Mouse (Mus musculus) testis, adult 2 months (tissue): ENCODE results near the gene Arhgef33. TPM values are rescaled to one million over a fixed set of nuclear protein-coding genes. Genes with fewer than 3 reads are reported as not detected.

ENCODE experiments used
- H3K27ac ChIP-seq: fragments of 200-500 bp; 2 replicates; pipeline ENCODE4 v1.5.1; 2012; ENCODE audit warnings: low read depth, low read length; ENCODE audit not compliant: control insufficient read depth, insufficient read depth
- H3K27me3 ChIP-seq: fragments of 200-500 bp; 2 replicates; pipeline ENCODE4 v1.6.1; 2012; ENCODE audit warnings: mild to moderate bottlenecking, low read length, moderate library complexity; ENCODE audit not compliant: control insufficient read depth, insufficient read depth
- H3K36me3 ChIP-seq: fragments of 200-500 bp; 2 replicates; pipeline ENCODE4 v1.6.1; 2012; ENCODE audit warnings: mild to moderate bottlenecking, low read length; ENCODE audit not compliant: control insufficient read depth, insufficient read depth
- H3K4me1 ChIP-seq: fragments of 200-500 bp; 2 replicates; pipeline ENCODE4 v1.6.1; 2012; ENCODE audit warnings: low read length; ENCODE audit not compliant: control insufficient read depth, insufficient read depth
- H3K4me3 ChIP-seq: fragments of 200-500 bp; 2 replicates; pipeline ENCODE4 v1.5.1; 2012; ENCODE audit warnings: low read depth, mild to moderate bottlenecking, low read length, moderate library complexity, mixed read lengths; ENCODE audit not compliant: control insufficient read depth
- CTCF ChIP-seq: fragments of 200-500 bp; IDR thresholded peaks from 2 replicates; pipeline ENCODE4 v1.5.1; 2012; ENCODE audit warnings: low read depth, mild to moderate bottlenecking, inconsistent platforms, low read length, moderate library complexity; ENCODE audit not compliant: control insufficient read depth, insufficient read depth, insufficient replicate concordance
- POLR2A ChIP-seq: fragments of 200-500 bp; IDR thresholded peaks from 2 replicates; pipeline ENCODE4 v1.6.1; 2012; ENCODE audit warnings: low read depth, mild to moderate bottlenecking, inconsistent platforms, low read length, moderate library complexity; ENCODE audit not compliant: control insufficient read depth
- polyA plus RNA-seq: library from polyadenylated mRNA; depleted of rRNA; stranded (reverse); fragments of >200 nt; gene quantifications from 2 replicates; pipeline ENCODE4 v1.2.3, GENCODE M21; 2012

Arhgef33 gene
- polyA plus RNA-seq, 1 experiment, result 19.8 TPM

GRCm38 (mm10) chr17:80322228-80322627 is 15.0 kb downstream of the Arhgef33 start:
- no peaks in the 10 kb centered on the region for H3K27me3 ChIP-seq
- H3K27ac ChIP-seq, result no peak overlapping the region
- H3K36me3 ChIP-seq, result no peaks in the 10 kb centered on the region
- no peak overlapping the region for H3K4me3 ChIP-seq
- no peaks in the 10 kb centered on the region for H3K4me1 ChIP-seq
- TF ChIP-seq POLR2A (no peak), CTCF (no peak)

GRCm38 (mm10) chr17:80323015-80323414 is 15.8 kb downstream of the Arhgef33 start:
- Histone ChIP-seq H3K4me1 (no peaks in the 10 kb centered on the region), H3K27me3 (no peaks in the 10 kb centered on the region), H3K27ac (no peak overlapping the region), H3K4me3 (no peak overlapping the region), H3K36me3 (no peaks in the 10 kb centered on the region)
- TF ChIP-seq CTCF, result no peak
- no peak for TF ChIP-seq POLR2A

- no peak overlapping the region for H3K27ac ChIP-seq
- no peaks in the 10 kb centered on the region for H3K4me1 ChIP-seq
- no peaks in the 10 kb centered on the region for H3K27me3 ChIP-seq
- no peaks in the 10 kb centered on the region for H3K36me3 ChIP-seq
- TF ChIP-seq POLR2A, result no peak
- TF ChIP-seq CTCF, result no peak
- no peak overlapping the region for H3K4me3 ChIP-seq
Measured at GRCm38 (mm10) chr17:80323658-80324057, 16.5 kb downstream of the Arhgef33 start.

GRCm38 (mm10) chr17:80324521-80324920 is 17.3 kb downstream of the Arhgef33 start:
- Histone ChIP-seq H3K4me1 (no peaks in the 10 kb centered on the region), H3K36me3 (no peaks in the 10 kb centered on the region), H3K4me3 (no peak overlapping the region), H3K27me3 (no peaks in the 10 kb centered on the region), H3K27ac (no peak overlapping the region)
- TF ChIP-seq POLR2A (no peak), CTCF (no peak)

GRCm38 (mm10) chr17:80325456-80325855 is 18.2 kb downstream of the Arhgef33 start:
- Histone ChIP-seq H3K4me3 (no peak overlapping the region), H3K36me3 (no peaks in the 10 kb centered on the region), H3K27ac (no peak overlapping the region), H3K4me1 (no peaks in the 10 kb centered on the region), H3K27me3 (no peaks in the 10 kb centered on the region)
- TF ChIP-seq POLR2A (no peak), CTCF (no peak)

- Histone ChIP-seq H3K36me3 (no peaks in the 10 kb centered on the region), H3K4me1 (no peaks in the 10 kb centered on the region), H3K27me3 (no peaks in the 10 kb centered on the region), H3K4me3 (no peak overlapping the region), H3K27ac (no peak overlapping the region)
- TF ChIP-seq POLR2A (no peak), CTCF (no peak)
Measured at GRCm38 (mm10) chr17:80326431-80326830, 19.2 kb downstream of the Arhgef33 start.

GRCm38 (mm10) chr17:80332386-80332785 is 25.2 kb downstream of the Arhgef33 start:
- no peaks in the 10 kb centered on the region for H3K27me3 ChIP-seq
- TF ChIP-seq CTCF (peak; percentile 21; the same call in 1 of the 2 replicates), POLR2A (no peak)

GRCm38 (mm10) chr17:80345277-80345676 is 38.1 kb downstream of the Arhgef33 start:
- TF ChIP-seq CTCF (peak; percentile 29; the same call in 1 of the 2 replicates), POLR2A (no peak)
- Histone ChIP-seq H3K27me3 (no peaks in the 10 kb centered on the region), H3K4me3 (no peak overlapping the region), H3K27ac (no peak overlapping the region), H3K36me3 (no peaks in the 10 kb centered on the region), H3K4me1 (peaks cover 8% of the 10 kb centered on the region)

More at GRCm38 (mm10) chr17:80332386-80332785, 25.2 kb downstream of the Arhgef33 start:
- Histone ChIP-seq H3K36me3 (no peaks in the 10 kb centered on the region), H3K4me3 (no peak overlapping the region), H3K4me1 (no peaks in the 10 kb centered on the region), H3K27ac (no peak overlapping the region)
